Mouse (Mus musculus): ENCODE data around the gene Sez6l. TPM values are rescaled to one million over a fixed set of nuclear protein-coding genes. Genes with fewer than 3 reads are reported as not detected.

The Sez6l gene
- total RNA-seq, 2 experiments from 2014 or later: 0.31 to 0.62 TPM

DNA sequence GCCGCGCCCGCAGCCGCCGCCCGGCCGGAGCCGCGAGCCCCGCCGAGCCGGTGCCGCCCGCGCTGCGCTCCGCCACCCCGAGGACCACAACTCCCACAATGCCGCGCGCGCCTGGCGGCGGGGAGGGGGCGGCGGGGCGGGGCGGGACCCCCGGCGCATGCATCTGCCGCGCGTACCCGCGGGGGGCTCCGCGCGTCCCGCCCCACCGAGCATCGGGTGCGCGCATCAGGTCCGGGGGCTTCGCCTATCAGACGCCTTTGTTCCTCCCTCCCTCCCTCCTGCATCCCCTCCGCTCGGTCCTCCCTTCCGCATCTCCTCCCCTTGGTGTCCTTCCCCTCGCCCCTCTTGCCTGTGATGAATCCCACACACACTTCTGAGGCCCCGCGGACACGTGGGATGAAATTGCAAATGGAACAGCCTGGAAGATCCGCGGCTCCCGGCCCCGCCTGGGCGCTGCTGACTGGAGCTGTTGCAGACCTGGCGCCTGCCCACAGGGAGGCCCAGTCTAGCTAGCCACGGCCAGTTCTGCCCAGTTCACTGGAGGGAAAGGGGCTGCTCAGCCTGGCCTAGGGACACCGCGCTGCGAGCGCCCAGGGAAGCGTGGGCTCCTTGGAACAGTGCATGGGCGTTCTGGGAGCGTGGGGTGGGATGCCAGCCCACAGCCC lies 182.1 kb downstream of the Sez6l start, which contains the start of gene Asphd2:
Gene Asphd2 (minus strand): TSS at position 88 of the 665 bp plus-strand sequence.
- intact Hi-C loops (cut with DNase I): no loop called here
- peak; percentile 38 to 57 for DNase-seq

DNA sequence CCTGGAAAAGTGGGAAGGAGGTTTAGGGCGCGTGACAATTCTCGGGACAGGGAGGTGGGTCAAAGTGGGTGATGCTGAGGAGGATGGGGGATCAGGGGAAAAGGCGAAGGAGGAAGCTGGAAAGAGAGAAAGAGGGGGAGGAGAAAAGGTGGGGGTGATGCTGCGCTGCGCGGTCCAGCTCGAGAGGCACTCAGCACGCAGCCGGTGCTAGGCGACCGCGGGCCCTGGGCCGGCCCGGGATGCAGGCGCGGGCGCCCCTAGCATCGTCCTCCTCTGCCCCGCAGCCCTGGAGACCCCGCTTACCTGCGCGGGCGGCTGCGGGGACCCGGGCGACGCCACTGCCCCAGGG lies 182.6 kb downstream of the Sez6l start:
- intact Hi-C loops (cut with DNase I): no loop called here

GRCm38 (mm10) chr5:112393741-112394414 lies 183.1 kb downstream of the Sez6l start:
- intact Hi-C loops (cut with DNase I): no loop called here

More for the DNA sequence above, 182.6 kb downstream of the Sez6l start:
- no peak for DNase-seq

DNA sequence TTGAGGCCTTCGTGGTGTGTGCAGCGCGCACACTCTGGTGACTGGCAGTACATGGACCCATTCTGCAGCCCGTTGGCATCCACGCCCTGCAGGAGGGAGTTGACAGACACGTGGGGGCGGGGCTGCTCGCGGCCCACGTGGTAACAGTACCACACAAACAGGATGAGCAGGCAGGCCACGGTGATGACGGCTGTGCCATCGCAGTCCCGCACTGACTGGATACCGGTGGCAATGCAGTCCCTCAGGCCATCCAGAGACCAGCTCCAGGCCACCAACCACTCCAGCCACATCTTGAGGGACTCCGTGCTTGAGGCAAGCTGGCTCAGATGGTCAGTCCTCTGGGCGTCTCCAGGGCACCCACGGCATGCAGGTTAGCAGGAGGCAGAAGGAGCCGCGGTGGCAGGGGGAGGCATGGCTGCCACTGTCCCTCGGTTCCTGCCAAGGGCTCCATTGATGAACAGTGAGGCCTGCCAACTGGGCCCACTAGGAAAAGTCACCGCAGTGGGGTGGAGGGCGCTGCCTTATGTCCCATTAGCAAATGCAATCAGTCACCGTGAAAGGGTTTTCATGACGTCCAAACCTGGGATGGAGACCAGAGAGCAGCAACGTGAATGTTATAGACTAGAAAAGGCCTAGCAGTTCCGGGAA lies 185.2 kb downstream of the Sez6l start:
- no peak for DNase-seq
- intact Hi-C loops (cut with DNase I): no loop called here

More at GRCm38 (mm10) chr5:112393741-112394414, 183.1 kb downstream of the Sez6l start:
- no peak for DNase-seq

DNA sequence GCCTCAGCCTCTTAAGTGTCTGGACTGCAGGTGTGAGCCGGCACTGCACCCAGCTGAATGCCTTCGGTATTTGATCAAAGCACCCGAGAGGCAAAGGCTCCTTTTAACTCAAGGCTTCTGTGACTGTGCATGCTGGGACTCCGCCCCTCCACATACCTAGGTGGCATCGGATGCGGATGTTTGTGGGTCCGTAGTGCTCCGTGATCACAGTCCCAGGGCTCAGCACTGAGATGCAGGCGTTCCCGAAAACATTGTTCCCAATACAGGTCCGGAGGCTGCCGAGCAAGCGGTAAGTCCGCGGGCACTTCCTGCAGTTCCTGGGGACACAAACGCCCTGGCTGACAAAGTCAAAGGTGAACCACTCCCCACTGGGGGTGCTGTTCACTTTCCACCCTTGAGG lies 186.0 kb downstream of the Sez6l start:
- no peak for DNase-seq
- intact Hi-C loops (cut with DNase I): no loop called here

DNA sequence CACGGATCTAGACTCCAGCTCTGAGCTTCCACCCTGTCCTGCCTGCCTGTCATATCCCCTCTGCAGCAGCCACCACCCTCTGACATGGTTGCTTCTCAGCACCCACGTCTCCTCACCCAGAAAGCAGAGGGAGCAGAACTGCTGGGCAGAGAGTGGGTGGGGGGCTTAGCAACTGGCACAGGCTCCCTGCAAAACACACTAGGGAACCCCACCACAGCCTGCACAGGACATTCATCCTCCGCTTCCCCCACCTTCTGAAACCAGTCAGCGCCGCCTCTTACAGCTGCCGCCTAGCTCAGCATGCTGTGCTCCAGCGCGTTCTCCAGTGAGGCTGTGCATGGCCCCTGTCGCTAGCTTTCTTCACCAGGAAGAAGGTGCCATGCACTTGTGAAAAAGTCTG lies 187.6 kb downstream of the Sez6l start:
- DNase-seq: no peak
- intact Hi-C loops (cut with DNase I): no loop called here

DNA sequence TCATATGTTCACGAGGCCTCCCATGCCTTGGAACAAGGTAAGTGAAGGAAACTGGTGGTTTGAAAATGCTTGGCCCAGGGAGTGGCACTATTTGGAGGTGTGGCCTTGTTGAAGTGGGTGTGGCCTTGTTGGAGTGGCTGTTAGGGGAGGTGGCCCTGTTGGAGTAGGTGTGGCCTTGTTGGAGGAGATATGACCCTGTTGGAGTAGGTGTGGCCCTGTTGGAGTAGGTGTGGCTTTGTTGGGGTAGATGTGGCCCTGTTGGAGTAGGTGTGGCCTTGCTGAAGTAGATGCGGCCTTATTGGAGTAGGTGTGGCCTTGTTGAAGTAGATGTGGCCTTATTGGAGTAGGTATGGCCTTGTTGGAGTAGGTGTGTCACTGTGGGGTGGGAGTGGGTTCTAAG lies 191.0 kb downstream of the Sez6l start:
- DNase-seq: no peak
- intact Hi-C loops (cut with DNase I): no loop called here

DNA sequence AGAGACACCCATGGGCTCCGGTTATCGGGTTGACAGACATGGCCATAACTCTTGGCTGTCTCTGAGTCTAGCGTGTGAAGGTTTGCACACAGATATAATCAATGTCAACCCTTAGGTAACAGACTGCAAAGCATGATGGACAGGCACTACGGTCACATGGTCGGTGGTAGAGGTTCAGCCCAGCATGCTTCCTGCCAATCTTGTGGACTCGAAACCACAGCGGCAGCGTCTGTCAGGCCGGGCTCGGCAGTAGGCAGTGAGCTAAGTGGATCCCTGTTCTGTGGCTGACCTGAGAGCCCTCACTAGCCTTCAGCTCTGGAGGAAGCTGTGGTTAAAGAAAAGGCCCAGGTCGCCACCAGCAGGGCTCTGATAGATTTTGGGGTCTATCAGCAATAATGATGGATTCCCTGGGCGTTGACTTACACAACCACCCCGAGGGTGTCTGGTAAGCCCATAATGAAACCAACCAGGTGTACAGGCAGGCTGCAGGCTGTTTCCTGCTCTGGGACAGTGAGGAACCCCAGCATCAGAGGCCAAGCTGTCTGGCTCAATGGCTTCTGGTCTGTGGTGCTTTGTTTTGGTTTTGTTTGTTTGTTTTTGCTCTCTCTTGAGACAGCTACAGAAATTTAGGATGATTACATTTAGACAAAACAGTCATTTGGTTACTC lies 192.0 kb downstream of the Sez6l start:
- intact Hi-C loops (cut with DNase I): no loop called here
- no peak for DNase-seq

DNA sequence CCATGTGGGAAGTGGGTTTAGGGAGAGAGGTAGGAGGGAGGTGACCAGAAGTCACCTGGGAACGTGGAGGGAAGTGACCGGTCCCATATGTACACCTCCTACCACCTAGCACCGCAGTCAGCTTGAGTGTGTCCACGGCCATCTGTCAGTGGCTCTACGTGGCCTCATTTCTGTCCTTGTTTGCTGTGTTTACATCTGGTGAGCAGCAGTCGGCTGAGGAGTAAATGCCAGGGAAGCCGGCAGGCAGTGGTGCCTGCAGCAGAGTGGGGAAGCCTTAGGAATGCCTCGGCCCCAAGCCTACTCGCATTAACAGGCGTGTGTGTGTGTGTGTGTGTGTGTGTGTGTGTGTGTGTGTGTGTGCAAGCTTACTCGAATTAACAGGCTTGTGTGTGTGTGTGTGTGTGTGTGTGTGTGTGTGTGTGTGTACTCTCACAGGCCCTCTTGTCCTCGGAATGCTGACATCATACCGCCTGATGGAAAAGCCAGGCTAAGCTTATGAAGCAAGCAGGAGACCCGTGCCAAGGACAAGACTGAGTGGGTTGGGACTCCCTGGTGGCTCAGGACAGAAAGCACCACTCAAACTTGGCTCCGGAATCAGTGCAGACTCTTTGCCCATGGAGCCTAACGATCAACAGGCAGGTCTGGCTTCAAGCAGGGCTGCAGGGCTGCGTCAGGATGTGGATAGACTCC lies 194.2 kb downstream of the Sez6l start:
- DNase-seq: peak; percentile 45 to 56
- intact Hi-C loops (cut with DNase I): no loop called here

DNA sequence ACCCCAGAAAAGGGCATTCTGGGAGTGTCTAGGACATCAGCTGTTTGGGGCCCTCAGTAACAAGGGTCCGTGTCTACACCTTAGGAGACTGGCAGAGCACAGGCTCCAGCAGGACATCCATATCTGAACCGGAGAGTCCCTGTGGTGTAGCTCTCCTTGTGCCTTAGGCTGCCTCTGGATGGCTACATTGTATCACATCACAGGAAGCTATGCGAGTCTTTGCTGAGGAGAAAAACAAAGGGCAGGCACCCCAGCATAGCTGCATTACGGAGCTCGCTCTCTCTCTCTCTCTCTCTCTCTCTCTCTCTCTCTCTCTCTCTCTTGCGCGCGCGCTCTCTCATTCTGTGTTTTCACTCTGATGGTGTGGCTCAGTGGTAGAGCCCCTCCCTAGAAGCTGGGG lies 194.9 kb downstream of the Sez6l start:
- DNase-seq: no peak
- intact Hi-C loops (cut with DNase I): no loop called here

DNA sequence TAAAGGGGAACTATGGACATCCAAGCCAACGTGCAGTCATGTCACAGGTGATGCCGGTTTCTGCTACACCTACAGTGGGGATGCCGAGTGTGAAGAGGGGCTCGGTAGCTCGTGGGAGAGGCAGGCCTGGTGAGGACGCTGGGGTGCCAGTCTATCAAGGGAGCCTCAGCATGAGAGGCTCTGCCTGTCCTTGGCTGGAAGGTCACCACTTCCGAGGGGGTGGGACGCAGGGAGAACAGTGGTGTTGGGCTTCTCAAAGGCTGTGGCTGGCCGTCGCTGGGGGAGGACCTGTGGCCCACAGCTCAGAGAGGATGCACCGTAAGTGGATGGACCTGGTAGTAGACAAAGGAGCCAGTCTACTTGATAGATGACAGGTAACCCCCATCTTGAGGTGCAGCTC lies 195.8 kb downstream of the Sez6l start:
- DNase-seq: no peak
- intact Hi-C loops (cut with DNase I): no loop called here

DNA sequence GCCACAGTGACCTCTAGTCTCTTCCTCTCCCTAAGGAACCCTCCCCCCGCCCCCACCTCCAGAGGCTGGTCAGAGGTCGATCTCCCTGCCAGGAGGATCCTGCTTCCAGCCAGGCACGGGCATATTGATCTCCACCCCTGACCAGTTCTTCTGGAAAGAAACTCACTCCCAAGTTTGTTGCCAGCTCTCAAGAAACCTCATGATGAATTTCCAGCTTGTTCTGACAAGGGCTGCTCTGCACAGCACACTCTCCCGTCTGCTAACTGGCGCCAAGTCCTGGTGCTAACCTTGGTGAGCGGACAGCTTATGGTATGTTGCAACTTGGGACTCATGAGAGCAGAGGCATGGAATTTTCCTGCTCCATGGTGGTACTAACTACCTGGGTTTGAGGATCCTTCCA lies 198.3 kb downstream of the Sez6l start:
- intact Hi-C loops (cut with DNase I): no loop called here
- DNase-seq: no peak

DNA sequence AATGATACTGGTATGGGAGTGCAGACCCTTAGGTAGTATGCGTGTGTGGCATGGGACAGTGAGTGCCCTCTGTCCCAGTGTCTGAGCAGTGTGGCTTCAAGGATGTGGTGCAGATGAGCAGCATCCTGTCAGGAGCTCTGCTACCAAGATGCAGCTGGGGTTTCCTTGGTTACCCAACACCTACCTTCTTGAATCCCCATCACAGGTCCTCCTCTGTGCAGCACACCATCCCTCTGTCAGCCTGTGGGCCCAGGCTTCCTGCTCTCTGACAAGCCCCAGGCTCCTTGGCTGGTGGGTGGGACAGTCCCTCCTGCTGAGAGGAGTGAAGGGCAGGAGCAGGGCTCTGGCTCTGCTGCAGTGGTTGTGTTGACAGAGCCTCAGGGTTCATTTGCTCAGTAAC lies 199.6 kb downstream of the Sez6l start:
- intact Hi-C loops (cut with DNase I): no loop called here

DNA sequence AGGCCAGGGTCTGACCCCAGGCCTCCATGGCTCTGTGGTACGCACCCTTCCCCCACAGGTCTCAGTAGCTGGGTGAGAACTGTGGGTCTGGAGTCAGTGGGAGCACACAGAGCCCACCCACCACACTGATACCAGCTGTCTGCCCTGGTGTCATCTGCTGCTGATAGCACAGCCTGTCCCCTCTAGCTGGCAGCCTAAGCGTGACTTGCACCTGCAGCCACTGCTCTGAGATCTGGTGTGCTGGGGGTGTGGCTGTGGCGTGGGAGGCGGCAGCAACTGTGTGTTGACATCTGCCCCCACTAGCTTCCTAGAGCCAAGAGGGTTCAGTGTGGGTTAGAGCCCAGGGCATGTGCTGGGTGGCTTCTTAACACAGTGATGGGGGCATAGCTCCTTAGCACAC lies 200.9 kb downstream of the Sez6l start:
- DNase-seq: no peak
- intact Hi-C loops (cut with DNase I): no loop called here

More for the DNA sequence above, 199.6 kb downstream of the Sez6l start:
- no peak for DNase-seq

DNA sequence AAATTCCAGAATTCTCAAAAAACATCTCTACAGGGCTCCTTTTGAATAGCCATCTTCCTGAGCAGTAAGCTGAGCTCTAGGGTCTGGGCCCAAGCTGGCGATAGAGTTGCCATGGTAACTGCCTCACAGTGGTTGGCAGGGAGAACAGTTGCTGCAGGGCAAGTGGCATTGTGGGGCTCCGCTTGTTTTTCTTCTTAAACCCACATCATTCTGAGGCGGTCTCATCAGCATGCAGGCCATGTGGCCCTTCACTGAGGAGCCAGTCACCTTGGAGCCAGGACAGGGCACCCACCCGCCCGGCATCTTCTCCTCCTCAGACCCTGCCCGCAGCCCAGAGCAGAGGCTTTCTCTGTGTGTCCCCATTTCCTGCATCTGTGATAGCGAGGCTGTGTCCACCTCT lies 205.1 kb downstream of the Sez6l start:
- intact Hi-C loops (cut with DNase I): no loop called here
- DNase-seq: no peak

DNA sequence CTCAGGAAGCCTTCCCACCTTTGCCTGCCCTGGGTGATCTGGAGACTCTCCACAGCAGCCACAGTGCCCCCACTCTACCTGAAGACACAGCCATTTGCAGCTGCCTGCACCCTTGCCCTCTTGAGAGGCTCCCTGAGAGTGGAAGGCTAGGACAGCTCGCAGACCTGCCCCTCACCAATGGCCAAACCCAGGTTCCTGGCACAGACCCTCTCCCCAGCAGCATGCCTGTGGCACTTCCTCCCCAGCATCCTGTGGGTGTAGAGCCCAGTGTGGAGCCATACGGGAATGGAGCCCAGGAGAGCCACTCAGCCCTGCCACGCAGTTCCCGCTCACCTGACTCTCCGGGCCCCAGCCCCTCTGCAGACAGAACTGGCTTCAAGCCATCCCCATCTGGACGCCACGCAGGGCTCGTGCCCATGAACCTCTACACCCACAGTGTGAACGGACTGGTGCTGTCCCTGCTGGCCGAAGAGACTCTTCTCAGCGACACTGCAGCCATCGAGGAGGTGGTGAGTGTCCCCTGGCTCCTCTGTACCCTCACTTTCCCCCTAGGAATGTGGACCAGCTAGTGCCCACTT lies 206.7 kb downstream of the Sez6l start:
- DNase-seq: no peak
- intact Hi-C loops (cut with DNase I): no loop called here

- intact Hi-C loops (cut with DNase I): no loop called here
- DNase-seq: no peak
Observed at GRCm38 (mm10) chr5:112369326-112369725, 207.7 kb downstream of the Sez6l start.
